Mouse (Mus musculus): ENCODE data around the gene Oosp3.

Gene Oosp3

GRCm38 (mm10) chr19:11696755-11697154, at the start of gene Oosp3:
Gene Oosp3, plus strand, starts transcription at chr19:11697055.
- no peak for DNase-seq (ENCODE audit: low read depth, low spot score)

GRCm38 (mm10) chr19:11649564-11649963, 47.3 kb upstream of the Oosp3 start:
- DNase-seq (ENCODE audit: low read depth, low spot score), result no peak

- DNase-seq (ENCODE audit: low read depth, low spot score), result no peak
These were observed 37.7 kb upstream of the Oosp3 start for GRCm38 (mm10) chr19:11659142-11659541.

GRCm38 (mm10) chr19:11660459-11660858, 36.4 kb upstream of the Oosp3 start, which contains the start of gene Oosp2:
Gene Oosp2, minus strand, starts transcription at chr19:11660559.
- no peak for DNase-seq (ENCODE audit: low read depth, low spot score)

- no peak for DNase-seq (ENCODE audit: low read depth, low spot score)
These were observed 35.3 kb upstream of the Oosp3 start for GRCm38 (mm10) chr19:11661562-11661961.

GRCm38 (mm10) chr19:11690839-11691238, 6.0 kb upstream of the Oosp3 start, which contains the start of gene Oosp1:
Gene Oosp1, minus strand, starts transcription at chr19:11691150.
- DNase-seq (ENCODE audit: low read depth, low spot score), result no peak

- DNase-seq (ENCODE audit: low read depth, low spot score), result no peak
These were observed 5.4 kb upstream of the Oosp3 start for GRCm38 (mm10) chr19:11691454-11691853.

- DNase-seq (ENCODE audit: low read depth, low spot score), result no peak
These were observed 1.5 kb downstream of the Oosp3 start for GRCm38 (mm10) chr19:11698342-11698741.

GRCm38 (mm10) chr19:11712451-11712850, 15.6 kb downstream of the Oosp3 start:
- no peak for DNase-seq (ENCODE audit: low read depth, low spot score)

GRCm38 (mm10) chr19:11720071-11720470, 23.2 kb downstream of the Oosp3 start:
- no peak for DNase-seq (ENCODE audit: low read depth, low spot score)

- no peak for DNase-seq (ENCODE audit: low read depth, low spot score)
These were observed 27.0 kb downstream of the Oosp3 start for GRCm38 (mm10) chr19:11723870-11724269.

GRCm38 (mm10) chr19:11724275-11724674, 27.4 kb downstream of the Oosp3 start:
- no peak for DNase-seq (ENCODE audit: low read depth, low spot score)

- no peak for DNase-seq (ENCODE audit: low read depth, low spot score)
These were observed 29.1 kb downstream of the Oosp3 start for GRCm38 (mm10) chr19:11725915-11726314.

GRCm38 (mm10) chr19:11727304-11727703, 30.4 kb downstream of the Oosp3 start:
- DNase-seq (ENCODE audit: low read depth, low spot score), result no peak

- DNase-seq (ENCODE audit: low read depth, low spot score), result no peak
These were observed 33.4 kb downstream of the Oosp3 start for GRCm38 (mm10) chr19:11730278-11730677.

- DNase-seq (ENCODE audit: low read depth, low spot score), result no peak
These were observed 39.6 kb downstream of the Oosp3 start for GRCm38 (mm10) chr19:11736455-11736854.

GRCm38 (mm10) chr19:11745680-11746079, 48.8 kb downstream of the Oosp3 start:
- no peak for DNase-seq (ENCODE audit: low read depth, low spot score)

GRCm38 (mm10) chr19:11747298-11747697, 50.4 kb downstream of the Oosp3 start, which contains the start of gene Gif:
Gene Gif, plus strand, starts transcription at chr19:11747554.
- DNase-seq (ENCODE audit: low read depth, low spot score), result no peak

Data from retina, postnatal 7 days (tissue).